Mouse (Mus musculus) WW6 (cell line): Measurements from ENCODE around the gene Utf1.

Experiments
- DNase-seq: peaks from one replicate; pipeline ENCODE4 v3.0.0-alpha.2; 2013; ENCODE audit warnings: low read depth, low spot score

Utf1 gene

DNA sequence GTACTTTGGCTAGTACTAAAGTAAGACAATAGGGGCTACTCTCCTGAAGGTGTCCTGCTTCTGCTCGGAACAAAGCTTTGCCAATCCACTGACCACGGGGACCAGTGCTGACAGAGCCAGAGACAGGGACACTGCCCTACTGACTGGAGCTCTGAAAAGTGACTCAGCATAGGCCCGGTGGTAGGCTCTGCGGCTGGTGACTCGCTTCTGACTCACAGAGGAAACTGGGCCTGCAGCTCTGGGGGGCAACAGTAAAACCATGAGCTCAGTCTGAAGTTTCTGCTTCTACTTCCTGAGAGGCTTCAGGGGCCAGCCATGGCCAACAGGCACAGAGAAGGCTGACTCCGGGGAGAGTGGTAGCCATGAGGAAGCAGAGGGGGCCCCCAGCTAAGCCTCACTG, 27.8 kb downstream of the Utf1 start:
- DNase-seq = no peak

DNA sequence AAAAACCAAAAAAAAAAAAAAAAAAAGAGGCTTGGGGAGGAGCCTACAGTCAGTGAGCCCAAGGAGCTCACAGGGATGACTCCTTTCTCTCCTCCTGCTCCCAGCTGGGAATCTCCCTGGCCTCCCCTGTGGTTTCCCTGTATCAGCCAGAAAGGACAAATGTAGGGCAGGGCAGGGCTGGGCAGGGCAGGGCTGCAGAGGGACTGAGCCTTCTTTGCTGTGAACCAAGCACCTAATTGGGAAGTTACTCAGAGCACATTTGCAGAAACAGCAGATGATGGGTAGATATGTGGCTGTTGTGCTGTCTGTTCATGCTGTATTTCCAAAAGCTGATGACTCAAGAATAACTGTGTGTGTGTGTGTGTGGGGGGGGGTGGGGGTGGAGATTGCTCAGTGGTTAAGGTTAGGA, 29.3 kb downstream of the Utf1 start:
- no peak for DNase-seq

DNA sequence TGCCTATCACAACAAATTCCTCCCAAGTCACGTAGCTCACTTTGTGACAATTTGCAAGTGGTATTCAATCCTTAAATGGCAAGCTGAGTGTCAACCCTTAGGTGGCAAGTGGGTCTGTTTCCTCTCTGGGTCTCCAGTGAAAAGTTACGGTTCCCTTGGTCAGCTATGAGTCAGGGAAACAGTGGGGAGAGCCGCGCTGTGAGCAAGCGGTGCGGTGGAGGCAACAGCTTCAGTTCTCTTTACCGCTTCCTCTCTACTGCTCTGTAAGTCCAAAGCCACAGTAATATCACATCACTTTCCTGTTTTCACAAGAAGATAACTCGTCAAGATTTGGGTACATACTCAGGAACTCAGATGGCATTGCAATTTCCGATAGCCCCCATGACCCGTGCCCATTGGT, 30.7 kb downstream of the Utf1 start:
- DNase-seq = no peak

DNA sequence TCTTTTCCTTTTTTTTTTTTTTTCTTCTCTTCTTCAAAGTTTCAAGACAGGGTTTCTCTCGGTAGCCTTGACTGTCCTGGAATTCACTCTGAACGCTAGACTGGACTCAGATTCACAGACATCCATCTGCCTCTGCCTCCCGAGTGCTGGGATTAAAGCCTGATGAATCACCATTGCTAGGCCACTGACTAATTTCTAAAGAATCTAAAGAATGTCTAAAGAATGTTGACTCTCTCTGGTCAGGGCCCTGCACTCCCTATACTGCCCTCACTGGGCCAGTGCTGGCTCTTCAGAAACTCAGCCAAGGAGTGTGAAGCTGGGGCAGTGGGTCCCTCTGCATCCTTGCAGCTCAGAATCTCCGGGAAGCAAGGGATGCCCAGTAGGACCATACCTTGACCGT, 31.9 kb downstream of the Utf1 start:
- DNase-seq = no peak

DNA sequence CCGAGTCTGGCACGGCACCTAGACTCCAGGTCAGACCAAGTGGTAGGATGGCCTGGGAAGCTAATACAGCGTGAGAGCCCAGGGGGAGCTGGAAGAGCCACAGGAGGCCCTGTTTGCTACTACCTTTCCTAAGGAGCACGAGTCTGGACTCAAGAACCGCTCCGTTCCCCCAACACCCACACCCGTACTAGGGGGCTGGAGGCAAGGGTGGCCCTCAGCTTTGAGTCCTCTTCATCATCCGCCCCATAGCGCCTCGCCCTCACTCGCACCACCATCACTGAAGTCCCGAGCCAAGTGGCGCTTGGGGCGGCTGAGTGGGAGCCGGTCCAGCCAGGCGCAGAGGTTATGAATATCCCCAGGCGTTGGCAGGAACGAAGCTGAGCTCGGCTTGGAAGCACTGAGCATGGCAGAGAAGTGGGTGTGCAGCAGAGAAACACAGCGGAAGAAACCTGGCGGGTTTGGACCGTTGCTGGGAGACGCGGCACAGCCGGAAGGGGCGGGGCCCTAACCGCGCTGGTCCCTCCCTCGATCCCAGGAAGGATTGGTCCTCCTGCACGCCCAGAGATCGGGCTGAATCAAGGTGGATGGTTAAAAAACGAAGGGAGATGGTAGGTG, 34.8 kb downstream of the Utf1 start, which contains the start of gene 6430531B16Rik:
Gene 6430531B16Rik, minus strand, starts transcription at position 478 of the 615 bp plus-strand sequence.
- peak; percentile 61 for DNase-seq

DNA sequence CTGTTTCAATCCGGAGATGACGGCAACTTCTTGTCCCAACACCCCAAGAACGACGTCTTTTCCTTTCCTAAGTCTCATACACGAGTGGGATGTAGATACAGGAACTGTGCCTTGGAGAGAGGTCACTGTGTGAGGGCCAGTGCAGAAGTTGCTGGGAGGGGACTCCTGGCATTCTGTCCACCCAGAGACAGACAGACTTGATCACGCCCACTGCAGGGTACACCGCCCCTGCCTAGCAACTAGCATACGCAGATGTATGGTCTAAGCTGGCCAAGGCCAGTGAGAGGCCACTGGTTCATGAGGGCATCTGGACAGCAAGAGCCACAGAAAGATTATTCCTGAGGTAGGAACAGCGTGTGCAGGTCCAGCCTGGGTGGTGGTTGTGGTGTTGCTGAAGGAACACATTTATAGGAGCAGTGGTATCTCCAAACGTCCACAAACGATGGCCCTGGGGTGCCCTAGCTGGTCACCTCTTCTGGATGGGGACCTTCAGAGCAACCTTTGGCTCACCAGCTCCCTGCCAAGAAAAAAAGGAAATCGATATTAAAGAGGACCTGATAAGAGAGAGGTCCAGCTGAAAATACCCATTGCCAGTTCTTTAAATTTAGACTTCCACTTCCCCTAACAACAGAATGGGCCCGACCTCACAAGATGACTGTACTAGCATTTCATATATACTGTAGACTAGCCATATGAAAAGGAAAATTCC, 35.6 kb downstream of the Utf1 start:
- DNase-seq = no peak

DNA sequence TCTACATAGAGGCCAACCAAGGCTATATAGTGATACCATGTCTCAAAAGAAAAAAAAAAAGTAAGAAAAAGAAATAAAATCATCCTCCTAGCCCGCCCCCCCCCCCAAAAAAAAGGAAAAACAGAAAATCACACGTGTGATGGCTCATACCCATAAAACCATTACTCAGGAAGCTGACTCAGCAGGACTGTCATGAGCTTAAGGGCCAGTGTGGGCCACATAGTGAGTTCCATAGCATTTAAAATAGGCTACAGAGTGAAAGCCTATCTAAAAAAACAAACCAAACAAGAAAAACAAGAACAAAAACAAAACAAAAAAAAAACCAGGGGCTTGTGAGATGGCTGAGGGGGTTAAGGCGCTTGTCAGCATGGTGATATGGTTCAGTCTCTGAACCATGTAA, 37.2 kb downstream of the Utf1 start:
- DNase-seq = no peak

DNA sequence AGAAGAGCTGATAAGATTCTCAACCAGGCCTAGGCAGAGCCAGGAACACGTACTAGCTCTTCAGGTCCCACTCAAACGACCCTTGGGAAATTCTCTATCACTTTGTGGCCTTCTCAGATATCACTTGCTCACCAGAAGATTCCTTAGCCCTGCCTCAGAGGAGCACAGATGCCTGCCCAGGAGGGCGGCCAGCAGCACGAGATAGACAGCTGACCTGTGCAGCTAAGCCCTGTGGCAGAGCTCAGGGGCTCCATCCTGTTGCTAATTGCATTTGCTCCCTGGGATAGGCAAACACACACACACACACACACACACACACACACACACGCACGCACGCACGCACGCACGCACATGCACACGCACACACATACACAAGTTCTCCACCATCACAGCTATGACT, 38.5 kb downstream of the Utf1 start:
- no peak for DNase-seq

DNA sequence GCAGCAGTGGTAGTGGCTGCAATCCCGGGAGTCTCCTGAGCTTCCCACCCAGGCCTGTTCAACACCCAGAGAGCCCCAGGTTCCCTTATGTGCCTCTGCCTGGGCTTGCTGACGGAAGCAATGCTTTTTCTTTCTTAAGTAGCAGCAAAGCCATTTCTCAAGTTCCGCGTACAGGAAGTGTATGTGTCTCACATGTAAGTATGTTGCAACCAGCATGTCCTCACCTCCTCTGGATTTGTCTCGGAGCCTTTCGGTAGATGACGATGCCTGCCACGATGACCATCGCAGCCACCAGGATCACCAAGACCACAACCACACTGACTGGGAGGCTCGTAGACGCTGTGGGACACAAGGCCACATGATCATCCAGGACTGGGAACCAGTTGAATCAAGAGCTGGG, 40.9 kb downstream of the Utf1 start:
- DNase-seq = no peak

DNA sequence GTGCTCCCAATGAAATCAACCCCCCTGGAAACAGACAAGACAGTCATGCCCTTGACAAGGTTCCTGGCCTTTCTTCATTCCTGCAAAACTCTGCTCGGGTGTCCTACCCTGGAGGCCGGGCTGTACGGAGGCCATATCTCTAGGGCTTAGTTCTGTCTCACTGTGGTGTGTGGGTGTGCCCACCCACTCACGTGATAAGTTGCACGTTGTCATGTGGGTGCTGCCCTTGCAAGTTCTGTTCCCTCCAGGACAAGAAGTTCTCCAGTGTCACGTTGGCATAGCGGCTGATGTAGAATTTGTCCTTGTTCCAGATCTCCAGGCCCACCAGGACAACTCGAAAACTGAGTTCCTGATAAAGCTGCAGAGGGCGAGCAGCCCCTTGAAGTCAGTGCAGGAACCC, 44.7 kb downstream of the Utf1 start:
- no peak for DNase-seq

DNA sequence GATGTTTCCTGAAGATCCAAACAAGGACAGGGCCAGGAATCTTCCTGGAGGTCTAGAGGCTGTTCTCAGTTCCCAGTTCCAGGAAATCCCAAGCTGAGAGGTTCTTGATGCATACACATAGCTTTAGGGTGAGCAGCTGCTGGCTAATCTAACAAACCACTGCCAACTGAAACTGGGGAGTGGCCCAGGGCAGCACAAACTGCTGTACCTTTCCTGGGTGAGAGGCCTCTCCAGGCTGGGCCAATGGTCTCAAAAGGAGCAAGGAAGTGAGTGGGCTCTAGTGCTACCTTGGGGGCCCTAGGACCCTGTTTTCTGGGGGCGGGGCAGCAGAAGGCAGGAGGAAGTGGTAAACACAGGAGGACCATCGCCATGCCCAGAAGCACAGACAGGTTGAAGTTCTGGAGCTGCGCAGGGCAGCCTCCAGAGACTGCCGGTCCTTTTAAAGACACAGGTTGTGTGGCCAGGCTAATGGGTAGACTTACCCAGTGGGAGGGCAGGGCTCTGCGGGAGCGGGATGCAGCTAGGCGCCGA, 47.3 kb downstream of the Utf1 start:
- no peak for DNase-seq

DNA sequence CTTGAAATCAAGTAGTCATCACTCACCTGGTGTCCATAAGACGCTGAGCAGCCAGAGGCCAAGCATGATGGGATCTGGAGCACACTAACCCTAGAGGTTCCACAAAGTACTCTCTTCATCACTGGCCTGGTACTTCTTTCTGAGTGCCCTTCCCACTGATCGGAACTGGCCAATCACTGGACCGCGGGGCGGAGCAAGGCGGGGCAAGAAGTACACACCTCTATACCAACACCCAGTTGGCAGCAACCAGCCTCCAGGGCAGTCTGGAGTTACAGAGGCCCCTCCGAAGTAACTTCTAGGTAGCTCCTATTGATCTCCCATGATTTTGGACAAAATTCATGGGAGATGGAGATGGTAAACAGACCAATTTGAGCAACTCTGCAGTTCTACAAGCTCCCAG, 48.8 kb downstream of the Utf1 start, which contains the start of gene Adam8:
Gene Adam8, minus strand, starts transcription at position 157 of the 400 bp plus-strand sequence.
- no peak for DNase-seq

DNA sequence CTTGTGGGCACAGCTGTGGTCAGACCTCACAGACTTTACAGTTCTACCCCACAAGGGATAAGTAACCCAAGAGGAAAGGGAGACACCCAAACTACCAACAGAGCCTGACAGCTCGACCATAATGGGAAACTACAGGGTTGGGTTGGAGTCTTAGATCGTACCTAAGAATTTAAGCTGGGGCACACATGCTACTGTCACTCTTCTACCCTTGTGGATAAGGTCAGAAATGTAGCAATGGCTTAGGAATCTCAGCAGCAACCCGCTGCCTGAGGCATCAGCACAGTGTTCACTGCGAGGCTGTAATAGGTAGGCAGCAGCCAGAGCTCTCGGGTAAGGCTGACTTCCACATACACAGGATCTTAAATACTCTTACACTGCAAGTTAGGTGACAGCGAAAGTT, 49.9 kb downstream of the Utf1 start:
- no peak for DNase-seq

DNA sequence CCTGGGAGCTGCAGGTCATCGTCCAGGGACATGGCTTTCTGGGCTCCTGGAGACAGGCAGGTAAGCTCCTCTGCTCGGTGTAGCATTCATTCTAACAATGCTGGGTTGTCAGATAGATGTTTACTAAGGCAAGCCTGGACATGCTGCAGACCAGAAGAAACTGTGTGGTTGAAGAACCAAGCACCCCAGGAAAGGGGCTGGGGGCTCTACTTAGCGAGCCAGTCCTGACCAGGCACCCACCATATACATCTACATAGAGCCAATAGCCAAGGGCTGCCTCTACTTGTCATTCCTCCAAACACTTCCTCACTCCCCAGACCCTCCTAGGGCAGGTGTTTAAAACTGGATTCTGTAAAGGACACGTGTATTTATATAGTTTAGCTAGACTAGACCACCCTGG, 50.6 kb downstream of the Utf1 start:
- DNase-seq = no peak

DNA sequence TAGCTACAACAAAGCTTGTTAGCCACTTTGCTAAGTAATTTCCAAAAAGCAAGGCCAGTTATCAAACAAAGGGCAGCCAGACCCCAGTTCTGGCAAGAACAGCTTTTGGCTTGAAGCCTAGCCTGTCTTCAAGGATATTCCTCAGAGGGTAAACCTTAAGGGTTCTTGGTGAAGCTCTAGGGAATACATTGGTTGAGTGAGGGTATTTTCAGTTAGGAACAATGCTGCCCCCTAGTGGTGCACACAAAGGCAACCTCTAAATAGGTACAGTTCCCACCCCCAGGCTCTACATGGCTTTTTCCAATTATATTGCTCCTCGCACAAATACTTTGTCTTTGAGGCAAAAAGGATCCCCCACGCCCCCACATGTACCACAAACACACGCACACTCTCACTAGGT, 51.1 kb downstream of the Utf1 start:
- peak; percentile 43 for DNase-seq
